Mouse (Mus musculus) lung, adult 2 months (tissue): ENCODE measurements around the gene Slc4a4.

Experiments used
- CTCF ChIP-seq: fragments of 200-500 bp; IDR thresholded peaks from 2 replicates; pipeline ENCODE4 v1.5.1; 2011; ENCODE audit warnings: mild to moderate bottlenecking, low read length, control low read depth; ENCODE audit not compliant: insufficient read depth
- POLR2A ChIP-seq: fragments of 200-500 bp; IDR thresholded peaks from 2 replicates; pipeline ENCODE4 v1.6.1; 2011; ENCODE audit warnings: low read depth, mild to moderate bottlenecking, control low read depth, low read length, borderline replicate concordance; ENCODE audit errors: extremely low read depth

DNA sequence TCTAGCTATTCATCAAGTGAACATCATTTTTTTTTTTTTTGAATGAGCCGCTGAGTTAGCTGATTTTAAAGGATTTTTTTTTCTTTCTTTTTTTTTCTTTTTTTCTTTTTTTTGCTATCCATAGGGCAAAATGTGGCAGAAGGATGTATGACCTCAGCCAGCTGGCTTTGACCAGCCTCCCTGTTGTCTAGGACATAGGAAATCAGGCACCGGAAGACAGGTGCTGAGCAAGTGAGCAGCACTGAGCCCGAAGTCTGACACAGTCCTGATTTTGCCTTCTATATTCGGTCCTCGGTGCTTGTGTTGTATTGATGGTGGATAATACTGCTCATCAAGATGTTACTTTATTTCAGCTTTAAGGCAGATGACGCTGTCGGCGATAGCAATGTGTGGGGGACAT, 109.6 kb downstream of the Slc4a4 start:
- no peak for TF ChIP-seq CTCF
- no peak for TF ChIP-seq POLR2A
